Mouse (Mus musculus): Measurements from ENCODE around the gene Cd2. TPM values are rescaled to one million over a fixed set of nuclear protein-coding genes. Genes with fewer than 3 reads are reported as not detected.

Cd2 gene
- total and polyA plus RNA-seq, 3 experiments, result 0.33 TPM; not detected in 2

- no peaks in the 10 kb centered on the region for H3K9me3 ChIP-seq (replicated peaks)
- ATAC-seq (ENCODE audit: extremely low read depth, insufficient number of reproducible peaks, low FRiP score, poor library complexity, severe bottlenecking) (no peak), DNase-seq (ENCODE audit: low spot score) (no peak)
- no peak overlapping the region for H3K4me3 ChIP-seq (ENCODE audit: low read depth, low read length)
- TF ChIP-seq GATA1 (IDR thresholded peaks at IDR 0.05; ENCODE audit: borderline replicate concordance, low read length) (no peak), POLR2AphosphoS5 (IDR thresholded peaks at IDR 0.05; ENCODE audit: insufficient replicate concordance, low read depth, low read length) (no peak), CTCF (IDR thresholded peaks at IDR 0.05; ENCODE audit: low read depth, low read length) (no peak), GATA2 (IDR thresholded peaks at IDR 0.05; ENCODE audit: borderline replicate concordance, low read depth, low read length) (no peak), TAL1 (conservative IDR thresholded peaks at IDR 0.05; ENCODE audit: low read depth, low read length) (no peak)
- peaks cover 19% of the 10 kb centered on the region for H3K4me1 ChIP-seq (ENCODE audit: insufficient read depth, low read depth, low read length)
- no peaks in the 10 kb centered on the region for H3K36me3 ChIP-seq (replicated peaks)
- peaks cover 30% of the 10 kb centered on the region for H3K27me3 ChIP-seq (ENCODE audit: insufficient read depth, low read length)
Observed at GRCm38 (mm10) chr3:101290036-101290435, 2.3 kb upstream of the Cd2 start.

- H3K4me1 ChIP-seq (ENCODE audit: insufficient read depth, low read depth, low read length), result peaks cover 14% of the 10 kb centered on the region
- TF ChIP-seq TAL1 (conservative IDR thresholded peaks at IDR 0.05; ENCODE audit: low read depth, low read length), result no peak
- TF ChIP-seq GATA1 (IDR thresholded peaks at IDR 0.05; ENCODE audit: borderline replicate concordance, low read length), result no peak
- no peak for TF ChIP-seq POLR2AphosphoS5 (IDR thresholded peaks at IDR 0.05; ENCODE audit: insufficient replicate concordance, low read depth, low read length)
- no peak for TF ChIP-seq CTCF (IDR thresholded peaks at IDR 0.05; ENCODE audit: low read depth, low read length)
- TF ChIP-seq GATA2 (IDR thresholded peaks at IDR 0.05; ENCODE audit: borderline replicate concordance, low read depth, low read length), result no peak
- no peaks in the 10 kb centered on the region for H3K36me3 ChIP-seq (replicated peaks)
- no peak for ATAC-seq (ENCODE audit: extremely low read depth, insufficient number of reproducible peaks, low FRiP score, poor library complexity, severe bottlenecking)
- peaks cover 24% of the 10 kb centered on the region for H3K27me3 ChIP-seq (ENCODE audit: insufficient read depth, low read length)
- no peak overlapping the region for H3K4me3 ChIP-seq (ENCODE audit: low read depth, low read length)
- no peaks in the 10 kb centered on the region for H3K9me3 ChIP-seq (replicated peaks)
- DNase-seq (ENCODE audit: low spot score), result no peak
Observed at GRCm38 (mm10) chr3:101289406-101289805, 1.7 kb upstream of the Cd2 start.

GRCm38 (mm10) chr3:101286336-101287325, 1.1 kb downstream of the Cd2 start:
- Histone ChIP-seq H3K36me3 (replicated peaks) (no peaks in the 10 kb centered on the region), H3K27me3 (ENCODE audit: insufficient read depth, low read length) (peaks cover 14% of the 10 kb centered on the region; the same call in 1 of the 2 replicates), H3K9me3 (replicated peaks) (no peaks in the 10 kb centered on the region), H3K4me3 (ENCODE audit: low read depth, low read length) (no peak overlapping the region), H3K4me1 (ENCODE audit: insufficient read depth, low read depth, low read length) (peaks cover 8% of the 10 kb centered on the region; the same call in 1 of the 2 replicates)
- no peak for ATAC-seq (ENCODE audit: extremely low read depth, insufficient number of reproducible peaks, low FRiP score, poor library complexity, severe bottlenecking)
- TF ChIP-seq GATA2 (IDR thresholded peaks at IDR 0.05; ENCODE audit: borderline replicate concordance, low read depth, low read length), result no peak
- TF ChIP-seq CTCF (IDR thresholded peaks at IDR 0.05; ENCODE audit: low read depth, low read length), result no peak
- TF ChIP-seq TAL1 (conservative IDR thresholded peaks at IDR 0.05; ENCODE audit: low read depth, low read length), result no peak
- TF ChIP-seq GATA1 (IDR thresholded peaks at IDR 0.05; ENCODE audit: borderline replicate concordance, low read length), result no peak
- TF ChIP-seq POLR2AphosphoS5 (IDR thresholded peaks at IDR 0.05; ENCODE audit: insufficient replicate concordance, low read depth, low read length), result no peak
- no peak for DNase-seq (ENCODE audit: low spot score)

- Histone ChIP-seq H3K36me3 (replicated peaks) (no peaks in the 10 kb centered on the region), H3K9me3 (replicated peaks) (no peaks in the 10 kb centered on the region), H3K27me3 (ENCODE audit: insufficient read depth, low read length) (peaks cover 15% of the 10 kb centered on the region), H3K4me3 (ENCODE audit: low read depth, low read length) (no peak overlapping the region), H3K4me1 (ENCODE audit: insufficient read depth, low read depth, low read length) (peaks cover 8% of the 10 kb centered on the region; the same call in 1 of the 2 replicates)
- DNase-seq (ENCODE audit: low spot score) (no peak), ATAC-seq (ENCODE audit: extremely low read depth, insufficient number of reproducible peaks, low FRiP score, poor library complexity, severe bottlenecking) (no peak)
- TF ChIP-seq GATA1 (IDR thresholded peaks at IDR 0.05; ENCODE audit: borderline replicate concordance, low read length) (no peak), CTCF (IDR thresholded peaks at IDR 0.05; ENCODE audit: low read depth, low read length) (no peak), GATA2 (IDR thresholded peaks at IDR 0.05; ENCODE audit: borderline replicate concordance, low read depth, low read length) (no peak), POLR2AphosphoS5 (IDR thresholded peaks at IDR 0.05; ENCODE audit: insufficient replicate concordance, low read depth, low read length) (no peak), TAL1 (conservative IDR thresholded peaks at IDR 0.05; ENCODE audit: low read depth, low read length) (no peak)
Observed at GRCm38 (mm10) chr3:101285851-101286250, 1.9 kb downstream of the Cd2 start.

- ATAC-seq (ENCODE audit: extremely low read depth, insufficient number of reproducible peaks, low FRiP score, poor library complexity, severe bottlenecking) (no peak), DNase-seq (ENCODE audit: low spot score) (no peak)
- H3K36me3 ChIP-seq (replicated peaks), result no peaks in the 10 kb centered on the region
- H3K9me3 ChIP-seq (replicated peaks), result no peaks in the 10 kb centered on the region
- TF ChIP-seq GATA1 (IDR thresholded peaks at IDR 0.05; ENCODE audit: borderline replicate concordance, low read length), result no peak
- no peak for TF ChIP-seq CTCF (IDR thresholded peaks at IDR 0.05; ENCODE audit: low read depth, low read length)
- TF ChIP-seq POLR2AphosphoS5 (IDR thresholded peaks at IDR 0.05; ENCODE audit: insufficient replicate concordance, low read depth, low read length), result no peak
- no peak for TF ChIP-seq TAL1 (conservative IDR thresholded peaks at IDR 0.05; ENCODE audit: low read depth, low read length)
- no peak for TF ChIP-seq GATA2 (IDR thresholded peaks at IDR 0.05; ENCODE audit: borderline replicate concordance, low read depth, low read length)
- H3K27me3 ChIP-seq (ENCODE audit: insufficient read depth, low read length), result peaks cover 22% of the 10 kb centered on the region
- peaks cover 8% of the 10 kb centered on the region; the same call in 1 of the 2 replicates for H3K4me1 ChIP-seq (ENCODE audit: insufficient read depth, low read depth, low read length)
- no peak overlapping the region for H3K4me3 ChIP-seq (ENCODE audit: low read depth, low read length)
Observed at GRCm38 (mm10) chr3:101285021-101285615, 2.6 kb downstream of the Cd2 start.

Data from G1E (cell line).